Mouse (Mus musculus) frontal cortex, postnatal 36 days (tissue): ENCODE measurements around the gene Hist1h4d.
A peak's percentile ranks its signal among the peaks of the same experiment; 100 is the strongest.
"Not testable (repeated sequence)": the region's sequence is repeated elsewhere in the genome, so short reads cannot be mapped to it uniquely, and the experiment has no call there.

Experiments
- DNase-seq, 2 experiments: peaks; one replicate each; pipeline ENCODE4 v3.0.0; 2022; ENCODE audit warnings: low spot score in 2 of 2

Gene Hist1h4d

DNA sequence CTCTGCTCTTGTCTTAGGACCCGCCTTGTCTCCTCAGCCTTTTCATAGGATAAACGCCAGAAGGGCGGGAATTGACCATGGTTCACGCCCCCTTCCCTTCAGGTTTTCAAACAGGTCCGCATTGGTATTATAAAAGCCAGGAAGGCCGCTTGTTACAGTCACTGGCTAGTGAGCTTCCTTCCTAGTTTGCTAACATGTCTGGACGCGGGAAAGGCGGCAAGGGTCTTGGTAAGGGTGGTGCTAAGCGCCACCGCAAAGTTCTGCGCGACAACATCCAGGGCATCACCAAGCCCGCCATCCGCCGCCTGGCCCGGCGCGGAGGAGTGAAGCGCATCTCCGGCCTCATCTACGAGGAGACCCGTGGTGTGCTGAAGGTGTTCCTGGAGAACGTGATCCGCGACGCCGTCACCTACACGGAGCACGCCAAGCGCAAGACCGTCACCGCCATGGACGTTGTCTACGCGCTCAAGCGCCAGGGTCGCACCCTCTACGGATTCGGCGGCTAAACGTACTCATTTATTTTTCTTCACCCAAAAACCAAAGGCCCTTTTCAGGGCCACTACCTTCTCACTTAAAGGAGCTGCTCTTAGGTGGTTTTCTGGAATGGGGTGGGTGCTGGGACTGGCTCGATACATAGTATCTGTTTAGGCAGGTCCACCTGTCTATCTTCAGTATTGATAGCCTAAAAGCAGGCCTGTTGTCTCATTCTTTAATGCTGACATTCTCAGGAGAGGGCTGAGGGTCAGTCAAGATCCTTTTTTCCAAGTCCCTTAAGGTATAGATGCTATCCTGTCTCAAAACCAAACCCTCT is at the start of gene Hist1h4d:
Hist1h4d (plus strand) TSS at position 191 of the 811 bp plus-strand sequence.
- peak; percentile 99 to 100 for DNase-seq

DNA sequence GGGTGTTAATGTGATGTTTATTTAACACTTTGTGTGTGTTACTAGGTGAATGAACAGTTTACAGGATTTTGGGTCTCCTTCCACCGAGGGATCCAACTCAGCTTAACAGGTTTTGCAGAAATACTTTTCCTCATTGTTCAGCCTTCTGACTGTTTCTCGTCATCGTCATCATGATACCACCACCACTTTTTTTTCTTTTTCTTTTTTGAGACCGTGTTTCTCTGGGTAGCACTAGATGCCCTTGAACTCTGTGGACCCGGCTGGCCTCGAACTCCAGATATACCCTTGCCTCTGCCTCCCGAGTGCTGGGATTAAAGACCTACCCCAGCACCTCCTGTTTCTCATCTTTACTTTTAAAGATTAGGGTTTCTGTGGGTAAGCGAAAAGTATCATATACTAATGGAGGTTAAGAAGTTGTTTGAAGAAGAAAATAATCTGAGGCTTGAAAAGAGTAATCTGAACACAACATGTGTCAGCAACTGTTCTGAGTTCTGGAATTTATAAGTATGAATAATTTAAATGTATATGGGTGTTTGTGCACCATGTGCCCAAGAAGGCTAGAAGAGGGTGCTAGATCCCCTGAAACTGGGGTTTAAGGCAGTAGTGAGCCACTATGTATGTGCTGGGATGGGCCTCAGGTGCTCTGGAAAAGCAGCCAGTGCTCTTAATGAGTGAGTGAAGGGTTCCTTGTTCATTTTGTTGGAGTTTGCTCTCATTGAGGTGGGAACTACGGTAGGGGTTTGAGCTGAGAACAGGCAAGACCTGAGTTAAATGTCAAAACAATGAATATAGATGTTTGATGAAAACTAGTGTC is 48.9 kb upstream of the Hist1h4d start:
- DNase-seq = no peak

GRCm38 (mm10) chr13:23533560-23534367 is 47.6 kb upstream of the Hist1h4d start, which contains the start of gene Hist1h2af:
TSS of gene Hist1h2af (plus strand) at chr13:23533906.
- DNase-seq = peak; percentile 64 to 87

DNA sequence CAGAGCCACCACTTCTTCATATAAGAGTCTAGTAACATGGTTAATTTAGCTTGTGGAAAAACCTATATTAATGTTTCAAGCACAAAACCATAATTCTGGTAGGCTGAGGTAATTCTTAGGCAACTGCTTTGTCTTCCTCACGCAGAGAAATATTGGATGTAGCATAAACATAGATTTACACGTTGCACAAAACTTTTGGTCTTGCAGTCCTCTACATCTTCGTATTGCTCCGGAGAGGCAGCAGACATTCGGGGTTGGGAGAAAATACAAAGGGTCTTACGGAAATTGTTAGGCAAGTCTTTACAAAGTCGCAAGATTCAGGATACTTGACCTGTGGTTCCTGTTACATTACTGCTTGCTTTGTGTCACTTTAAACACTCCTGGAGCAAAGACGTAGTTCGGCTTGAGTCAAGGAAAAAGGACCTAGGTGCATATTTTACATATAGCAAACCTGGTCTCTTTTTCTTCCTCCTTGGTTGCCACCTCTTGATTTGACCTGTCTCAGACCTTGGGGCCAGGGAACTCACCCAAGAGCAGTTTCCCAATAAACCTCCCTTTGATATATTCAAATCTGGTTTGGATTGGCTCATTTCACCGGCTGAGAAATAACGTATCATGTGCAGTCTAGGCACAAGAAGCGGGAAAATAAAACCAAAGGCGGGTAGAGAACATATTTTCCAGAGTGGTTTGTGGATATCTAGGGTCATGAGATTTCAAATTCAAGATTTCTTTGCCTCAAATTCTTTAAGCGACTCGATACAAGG is 46.8 kb upstream of the Hist1h4d start:
- no peak for DNase-seq

DNA sequence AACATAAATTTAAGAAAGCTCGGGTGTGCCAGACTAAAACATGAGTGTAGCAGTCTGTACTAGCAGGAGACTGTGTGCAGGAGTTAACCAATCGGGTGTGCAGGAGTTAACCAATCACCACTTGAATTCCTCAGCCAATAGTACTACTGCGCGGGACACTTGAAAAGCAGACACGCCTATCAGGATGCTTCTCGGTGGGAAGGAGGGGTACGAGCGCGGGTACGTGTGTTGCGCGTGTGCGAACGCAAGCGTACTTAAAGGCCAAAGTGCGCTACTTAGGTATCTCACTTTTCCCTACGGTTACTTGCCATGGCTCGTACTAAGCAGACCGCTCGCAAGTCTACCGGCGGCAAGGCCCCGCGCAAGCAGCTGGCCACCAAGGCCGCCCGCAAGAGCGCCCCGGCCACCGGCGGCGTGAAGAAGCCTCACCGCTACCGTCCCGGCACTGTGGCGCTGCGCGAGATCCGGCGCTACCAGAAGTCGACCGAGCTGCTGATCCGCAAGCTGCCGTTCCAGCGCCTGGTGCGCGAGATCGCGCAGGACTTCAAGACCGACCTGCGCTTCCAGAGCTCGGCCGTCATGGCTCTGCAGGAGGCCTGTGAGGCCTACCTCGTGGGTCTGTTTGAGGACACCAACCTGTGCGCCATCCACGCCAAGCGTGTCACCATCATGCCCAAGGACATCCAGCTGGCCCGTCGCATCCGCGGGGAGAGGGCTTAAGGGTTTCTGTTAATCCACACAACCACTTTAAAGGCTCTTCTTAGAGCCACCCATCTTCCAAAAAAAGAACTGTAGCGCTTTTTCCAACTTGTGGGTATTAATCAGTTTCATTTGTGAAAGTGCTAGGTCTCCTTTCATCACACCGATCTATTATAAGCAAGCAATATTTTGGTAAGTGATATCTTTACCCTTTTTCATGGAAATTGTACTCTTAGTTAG is 46.0 kb upstream of the Hist1h4d start, which contains the start of gene Hist1h3g:
Hist1h3g (plus strand) TSS at position 286 of the 939 bp plus-strand sequence.
- DNase-seq = peak; percentile 87 to 95

DNA sequence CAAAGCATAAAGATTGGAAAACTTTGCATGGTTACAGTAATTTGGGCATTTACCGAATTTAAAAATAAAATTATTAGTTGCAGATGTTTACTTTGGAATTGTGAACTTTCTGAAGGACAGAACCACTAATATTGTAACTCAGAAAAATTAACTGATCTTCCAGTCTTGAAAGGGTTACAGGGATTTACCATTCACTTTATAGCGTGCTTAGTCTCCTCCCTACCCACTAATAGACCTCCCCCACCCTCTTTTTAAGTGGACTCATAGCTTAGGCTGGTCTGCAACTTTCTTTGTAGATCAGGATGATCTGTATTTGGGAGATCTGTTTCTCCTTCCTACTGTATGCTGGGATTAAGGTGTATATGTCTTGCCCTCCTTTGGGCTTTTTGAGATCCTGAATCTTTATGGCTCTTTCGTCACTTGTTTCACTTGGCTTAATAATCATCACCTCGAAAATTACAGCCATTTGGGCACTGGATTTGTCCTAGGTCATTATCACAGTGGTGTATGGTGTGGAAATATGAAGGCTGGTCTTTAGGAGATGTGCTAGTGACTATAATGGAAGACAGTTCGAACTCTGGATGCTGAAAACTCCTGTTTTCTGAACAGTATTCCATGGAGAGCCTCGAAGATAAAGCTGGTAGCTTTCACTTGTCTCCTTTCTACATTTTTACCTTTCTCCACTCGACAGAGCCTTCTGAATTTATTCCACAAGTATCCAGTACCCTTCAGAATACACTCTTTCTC is 45.1 kb upstream of the Hist1h4d start:
- no peak for DNase-seq

GRCm38 (mm10) chr13:23537006-23537710 is 44.2 kb upstream of the Hist1h4d start:
- no peak for DNase-seq

DNA sequence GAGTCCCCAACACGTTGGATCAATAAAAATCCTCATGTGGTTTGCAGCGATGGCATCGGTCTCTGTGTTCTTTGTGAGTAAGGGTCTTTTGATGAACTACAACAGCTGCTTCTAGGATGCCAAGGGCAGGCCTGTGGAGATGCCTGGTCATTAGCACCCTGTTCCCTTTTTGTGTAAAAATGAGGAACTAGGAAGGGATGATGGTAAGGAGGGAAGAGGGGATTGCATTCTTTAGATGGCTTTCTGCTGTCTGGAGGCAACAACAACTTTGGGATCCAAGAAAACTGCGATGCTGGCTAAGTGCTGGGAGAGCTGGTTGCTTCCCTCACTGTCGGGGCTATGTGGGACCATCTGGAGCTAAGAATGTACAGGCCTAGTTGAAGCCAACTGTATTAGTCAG is 43.1 kb upstream of the Hist1h4d start:
- no peak for DNase-seq

DNA sequence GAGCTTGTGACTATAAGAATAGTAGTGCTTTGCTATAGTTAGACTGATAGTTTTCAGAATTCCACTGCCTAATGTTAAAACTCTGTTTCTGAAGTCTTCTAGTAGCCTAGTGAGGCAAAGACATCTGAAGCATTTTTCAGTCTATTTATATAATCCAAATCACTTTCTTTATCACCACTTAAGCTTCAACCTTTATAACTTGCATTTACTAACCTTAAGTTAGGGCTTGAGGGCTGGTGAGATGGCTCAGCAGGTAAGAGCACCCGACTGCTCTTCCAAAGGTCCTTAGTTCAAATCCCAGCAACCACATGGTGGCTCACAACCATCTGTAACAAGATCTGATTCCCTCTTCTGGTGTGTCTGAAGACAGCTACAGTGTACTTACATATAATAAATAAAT is 41.6 kb upstream of the Hist1h4d start:
- DNase-seq = not testable (repeated sequence)

DNA sequence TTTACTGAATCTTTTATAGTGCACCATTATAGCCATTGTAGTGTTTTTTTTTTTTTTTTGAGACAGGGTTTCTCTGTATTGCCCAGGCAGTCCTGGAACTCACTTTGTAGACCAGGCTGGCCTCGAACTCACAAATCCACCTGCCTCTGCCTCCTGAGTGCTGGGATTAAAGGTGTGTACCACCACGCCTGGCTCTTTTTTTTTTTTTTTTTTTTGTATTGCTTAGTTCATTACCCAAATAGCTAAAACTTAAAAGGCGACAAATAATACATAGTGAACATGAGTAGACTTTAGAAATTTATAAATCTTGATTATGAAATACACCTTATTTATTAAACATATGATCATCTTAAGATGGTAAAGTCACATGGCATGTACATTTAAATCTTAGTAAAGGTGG is 39.9 kb upstream of the Hist1h4d start:
- no peak for DNase-seq

DNA sequence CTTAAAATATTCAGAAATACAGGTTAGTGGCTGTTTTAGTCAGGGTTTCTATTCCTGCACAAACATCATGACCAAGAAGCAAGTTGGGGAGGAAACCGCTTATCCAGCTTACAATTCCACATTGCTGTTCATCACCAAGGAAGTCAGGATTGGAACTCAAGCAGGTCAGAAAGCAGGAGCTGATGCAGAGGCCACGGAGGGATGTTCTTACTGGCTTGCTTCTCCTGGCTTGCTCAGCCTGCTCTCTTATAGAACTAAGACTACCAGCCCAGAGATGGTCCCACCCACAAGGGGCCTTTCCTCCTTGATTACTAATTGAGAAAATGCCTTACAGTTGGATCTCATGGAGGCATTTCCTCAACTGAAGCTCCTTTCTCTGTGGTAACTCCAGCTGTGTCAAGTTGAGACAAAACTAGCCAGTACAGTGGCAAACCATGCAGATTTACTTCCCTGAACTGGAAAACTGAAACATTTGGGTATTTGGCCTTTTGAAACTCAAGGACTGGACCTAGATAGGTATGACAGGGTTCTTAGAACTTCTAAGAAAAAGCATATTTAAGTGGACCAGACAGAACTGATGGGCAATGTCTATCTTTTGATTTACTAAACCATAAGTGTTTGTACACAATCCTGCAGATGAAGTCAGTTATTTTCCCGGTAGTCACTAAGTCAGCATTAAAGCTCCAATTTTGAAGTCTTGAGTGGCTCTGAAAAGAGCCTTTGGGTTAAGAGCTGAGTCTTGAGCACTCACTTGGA is 39.0 kb upstream of the Hist1h4d start:
- not testable (repeated sequence) for DNase-seq

GRCm38 (mm10) chr13:23542999-23543607 is 38.3 kb upstream of the Hist1h4d start, which contains the start of gene Hist1h2bh:
TSS of gene Hist1h2bh (minus strand) at chr13:23543392.
- DNase-seq = peak in 1 of 2 experiments; percentile 85

DNA sequence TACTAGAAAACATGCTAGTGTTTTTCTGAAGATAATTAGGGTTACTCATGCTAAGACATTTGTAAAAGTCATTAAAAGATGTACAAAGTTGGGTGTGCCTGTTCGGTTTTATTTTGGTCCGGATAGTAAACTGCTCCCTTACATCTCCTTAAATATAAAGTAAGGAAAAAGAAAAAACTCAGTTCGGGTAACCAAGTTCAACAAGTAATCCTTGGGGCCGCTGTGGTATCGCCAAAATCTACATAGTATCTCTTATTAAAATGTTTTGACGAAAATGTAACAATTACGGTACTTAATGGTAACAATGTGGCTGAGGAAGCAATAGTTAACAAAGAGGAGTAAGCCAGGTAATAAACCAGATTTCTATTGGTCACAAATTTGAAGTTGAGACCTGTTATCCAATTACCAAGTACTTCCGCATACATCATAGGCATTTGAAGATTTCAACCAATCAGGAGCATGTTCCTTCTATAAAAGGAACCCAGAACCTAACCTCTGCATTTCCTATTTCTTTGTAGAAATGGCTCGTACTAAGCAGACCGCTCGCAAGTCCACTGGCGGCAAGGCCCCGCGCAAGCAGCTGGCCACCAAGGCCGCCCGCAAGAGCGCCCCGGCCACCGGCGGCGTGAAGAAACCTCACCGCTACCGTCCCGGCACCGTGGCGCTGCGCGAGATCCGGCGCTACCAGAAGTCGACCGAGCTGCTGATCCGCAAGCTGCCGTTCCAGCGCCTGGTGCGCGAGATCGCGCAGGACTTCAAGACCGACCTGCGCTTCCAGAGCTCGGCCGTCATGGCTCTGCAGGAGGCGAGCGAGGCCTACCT is 37.2 kb upstream of the Hist1h4d start, which contains the start of gene Hist1h3f:
Hist1h3f (plus strand) TSS at position 88 of the 822 bp plus-strand sequence.
- peak; percentile 75 to 89 for DNase-seq

DNA sequence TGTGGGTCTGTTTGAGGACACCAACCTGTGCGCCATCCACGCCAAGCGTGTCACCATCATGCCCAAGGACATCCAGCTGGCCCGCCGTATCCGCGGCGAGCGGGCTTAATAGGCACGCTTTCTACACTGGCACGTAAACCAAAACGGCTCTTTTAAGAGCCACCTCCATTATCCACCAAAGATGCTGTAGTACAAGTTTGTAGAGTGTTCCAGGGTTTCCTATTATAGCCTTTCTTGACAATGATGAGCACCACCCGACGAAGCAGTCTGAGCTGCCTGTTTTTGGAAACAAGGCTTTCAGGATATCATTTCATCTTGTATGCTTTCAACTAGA is 36.6 kb upstream of the Hist1h4d start:
- not testable (repeated sequence) for DNase-seq

GRCm38 (mm10) chr13:23546694-23547093 is 34.7 kb upstream of the Hist1h4d start:
- DNase-seq = no peak

DNA sequence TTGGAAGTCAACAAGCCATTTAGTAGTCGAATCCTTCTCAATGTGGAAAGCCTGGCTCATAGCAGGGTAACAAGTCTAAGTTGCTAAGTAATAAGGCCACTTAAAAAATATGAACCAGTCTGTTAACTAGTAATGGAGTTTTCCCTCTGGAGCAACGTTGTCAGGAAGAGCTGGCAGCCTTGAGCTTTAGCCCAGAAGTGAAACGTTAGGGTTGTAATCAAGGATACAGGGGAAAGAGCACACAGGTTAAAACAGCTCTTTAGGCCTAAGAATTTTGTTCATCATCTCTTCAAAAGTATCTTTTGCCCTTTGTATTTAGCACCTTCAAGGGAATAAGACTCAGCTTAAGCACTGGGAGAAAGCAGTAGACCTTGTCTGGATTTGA is 30.6 kb upstream of the Hist1h4d start:
- DNase-seq = no peak
